Mouse (Mus musculus): ENCODE data around the gene Pced1b. TPM values are rescaled to one million over a fixed set of nuclear protein-coding genes. Genes with fewer than 3 reads are reported as not detected.

Pced1b gene
- polyA plus RNA-seq, 1 experiment, result 18.5 TPM

- no peak for DNase-seq (ENCODE audit: low spot score)
Measured at GRCm38 (mm10) chr15:97286731-97287130, 39.8 kb downstream of the Pced1b start.

- no peak for DNase-seq (ENCODE audit: low spot score)
Measured at GRCm38 (mm10) chr15:97287436-97288143, 40.7 kb downstream of the Pced1b start.

GRCm38 (mm10) chr15:97288690-97289089, 41.8 kb downstream of the Pced1b start:
- no peak for DNase-seq (ENCODE audit: low spot score)

- DNase-seq (ENCODE audit: low spot score), result no peak
Measured at GRCm38 (mm10) chr15:97289176-97289575, 42.3 kb downstream of the Pced1b start.

DNA sequence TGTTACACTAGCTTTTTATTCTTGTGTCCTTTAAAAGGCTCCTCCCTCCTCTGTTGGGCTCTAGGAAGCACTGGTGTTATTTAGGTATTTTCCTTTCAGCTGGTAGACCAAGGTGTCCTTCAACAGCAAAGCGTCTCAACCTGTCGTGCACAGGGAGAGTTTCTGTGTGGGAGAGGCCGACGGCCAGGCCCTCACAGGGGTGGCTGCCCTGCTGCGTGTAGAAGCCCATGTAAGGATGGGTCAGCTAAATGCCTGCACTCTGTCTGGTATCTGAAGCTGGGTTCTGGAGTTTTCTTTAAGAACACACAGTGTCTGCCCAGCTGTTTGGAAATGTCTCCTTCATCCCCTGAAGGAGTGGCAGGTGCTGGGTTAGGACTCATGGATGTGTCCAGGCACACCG, 43.4 kb downstream of the Pced1b start:
- no peak for DNase-seq (ENCODE audit: low spot score)

DNA sequence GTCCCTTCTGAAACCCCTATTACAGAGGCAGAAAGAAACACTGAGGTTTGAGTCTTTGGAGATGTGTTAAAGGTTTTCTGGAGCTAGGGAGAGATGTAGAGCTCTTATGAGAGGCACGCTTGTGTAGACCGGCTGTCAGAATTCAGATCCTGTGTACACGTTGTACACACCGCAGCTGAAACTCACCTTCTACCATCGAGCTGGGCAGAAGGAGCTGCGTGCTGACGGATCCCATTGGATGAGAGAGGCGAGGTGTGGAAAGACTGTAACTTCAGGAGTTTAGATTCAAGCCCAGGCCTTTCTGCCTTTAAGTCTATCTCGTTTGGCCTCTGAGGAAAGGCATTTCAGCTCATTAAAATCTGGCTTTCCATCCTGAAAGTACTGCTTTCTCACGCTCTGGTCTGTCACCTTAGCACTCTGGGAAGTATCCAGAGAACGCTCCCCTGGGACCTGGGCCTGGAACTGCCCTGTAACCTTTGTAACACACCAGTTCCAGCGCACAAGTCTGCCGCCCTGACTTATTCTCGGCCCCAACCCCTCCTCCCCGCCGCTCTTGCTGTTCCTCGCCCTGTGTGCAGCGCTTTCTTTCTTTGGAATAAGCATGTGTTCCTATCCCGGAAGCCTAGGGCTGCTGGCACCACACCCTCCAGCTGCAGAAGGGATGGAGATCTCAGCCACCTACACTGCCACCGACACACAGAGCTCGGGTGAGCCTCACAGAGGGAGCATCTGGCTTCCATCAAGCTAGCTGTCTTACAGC, 44.6 kb downstream of the Pced1b start:
- DNase-seq (ENCODE audit: low spot score), result no peak

- DNase-seq (ENCODE audit: low spot score), result no peak
Measured at GRCm38 (mm10) chr15:97307935-97308334, 61.0 kb downstream of the Pced1b start.

- DNase-seq (ENCODE audit: low spot score), result no peak
Measured at GRCm38 (mm10) chr15:97309533-97309932, 62.6 kb downstream of the Pced1b start.

- DNase-seq (ENCODE audit: low spot score), result no peak
Measured at GRCm38 (mm10) chr15:97310251-97310650, 63.3 kb downstream of the Pced1b start.

DNA sequence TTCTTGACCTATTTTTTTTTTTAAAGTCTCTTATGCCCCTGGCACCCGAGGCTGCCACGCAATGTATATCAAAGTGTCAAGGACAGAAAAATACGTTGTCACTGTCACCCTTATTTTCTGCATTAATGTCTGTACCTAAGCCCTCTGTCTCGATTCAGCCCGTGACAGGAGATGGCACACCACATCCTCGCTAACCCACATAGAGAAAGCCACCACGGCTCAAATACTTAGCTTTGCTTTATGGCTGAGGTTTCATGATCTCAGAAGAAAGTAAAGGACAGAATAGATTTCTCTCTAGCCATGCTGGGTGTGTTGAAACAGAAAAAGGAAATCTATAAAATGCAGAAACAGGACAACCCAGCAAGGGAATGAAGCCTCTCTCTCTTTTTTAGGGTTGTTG, 64.3 kb downstream of the Pced1b start:
- no peak for DNase-seq (ENCODE audit: low spot score)

DNA sequence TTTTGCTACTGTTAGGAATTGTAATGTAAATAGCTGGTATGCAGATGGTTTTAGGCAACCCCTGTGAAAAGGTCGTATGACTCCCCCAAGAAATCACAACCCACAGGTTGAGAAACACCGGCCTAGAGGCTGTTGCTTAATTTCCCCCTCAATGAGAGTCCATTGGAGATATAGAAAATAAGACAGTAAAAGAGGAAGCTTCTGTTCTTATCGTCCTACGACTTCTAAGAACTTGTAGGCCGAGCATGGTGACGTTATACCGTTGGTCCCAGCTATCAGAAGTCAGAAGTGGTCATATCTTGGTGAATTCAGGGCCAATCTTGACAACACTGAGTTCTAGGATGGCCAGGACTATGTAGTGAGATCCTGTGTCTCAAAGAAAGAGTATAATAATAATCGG, 65.0 kb downstream of the Pced1b start:
- no peak for DNase-seq (ENCODE audit: low spot score)

- no peak for DNase-seq (ENCODE audit: low spot score)
Measured at GRCm38 (mm10) chr15:97314720-97315421, 68.0 kb downstream of the Pced1b start.

DNA sequence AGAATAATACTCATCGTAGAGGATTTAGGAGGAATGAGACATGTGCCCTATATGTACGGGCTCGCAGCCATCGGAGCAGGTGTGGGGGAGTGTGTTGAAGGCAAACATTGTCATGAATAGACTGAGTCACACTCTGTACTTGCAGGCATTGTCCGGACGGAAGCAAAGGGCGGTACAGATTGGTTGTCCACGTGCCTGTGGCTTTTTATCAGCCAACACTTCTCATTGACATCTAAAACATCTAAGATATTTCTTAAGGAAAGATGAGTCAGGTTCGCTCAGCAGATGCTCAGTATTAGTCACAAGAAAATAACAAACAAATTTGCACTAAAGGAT, 68.5 kb downstream of the Pced1b start:
- DNase-seq (ENCODE audit: low spot score), result no peak

DNA sequence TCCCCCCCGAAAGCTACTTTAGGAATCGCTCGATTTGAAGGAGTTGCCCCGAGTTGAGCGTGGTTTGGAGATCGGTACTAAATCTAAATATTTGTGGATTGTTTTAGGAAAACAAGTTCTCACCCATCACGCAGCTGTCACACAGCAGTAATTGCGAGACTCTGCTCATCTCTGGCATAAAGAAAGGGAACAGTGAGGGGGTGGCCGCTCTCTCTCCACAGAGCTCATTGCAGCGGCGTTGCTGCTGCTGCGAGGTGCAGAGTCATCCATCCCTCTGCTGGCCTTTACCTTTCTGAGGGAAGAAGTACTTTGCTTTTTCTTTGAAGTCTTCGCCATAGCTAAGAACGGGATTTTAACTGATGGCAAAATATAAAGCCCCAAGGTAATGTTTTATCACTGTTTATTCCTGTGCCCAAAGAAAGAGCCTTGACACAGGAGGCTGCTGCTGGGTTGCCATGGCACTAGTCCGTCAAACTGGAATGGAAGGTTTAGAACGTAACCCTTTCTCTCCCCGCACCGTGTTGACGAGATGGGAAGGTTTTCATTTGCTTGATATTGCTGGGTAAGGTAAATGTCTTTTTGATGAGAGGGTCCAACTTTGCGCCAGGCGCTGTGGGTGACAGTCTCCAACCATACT, 71.6 kb downstream of the Pced1b start:
- DNase-seq (ENCODE audit: low spot score), result no peak

- DNase-seq (ENCODE audit: low spot score), result no peak
Measured at GRCm38 (mm10) chr15:97322821-97323220, 75.9 kb downstream of the Pced1b start.

GRCm38 (mm10) chr15:97323466-97323865, 76.6 kb downstream of the Pced1b start:
- DNase-seq (ENCODE audit: low spot score), result no peak

GRCm38 (mm10) chr15:97324311-97324710, 77.4 kb downstream of the Pced1b start:
- no peak for DNase-seq (ENCODE audit: low spot score)

DNA sequence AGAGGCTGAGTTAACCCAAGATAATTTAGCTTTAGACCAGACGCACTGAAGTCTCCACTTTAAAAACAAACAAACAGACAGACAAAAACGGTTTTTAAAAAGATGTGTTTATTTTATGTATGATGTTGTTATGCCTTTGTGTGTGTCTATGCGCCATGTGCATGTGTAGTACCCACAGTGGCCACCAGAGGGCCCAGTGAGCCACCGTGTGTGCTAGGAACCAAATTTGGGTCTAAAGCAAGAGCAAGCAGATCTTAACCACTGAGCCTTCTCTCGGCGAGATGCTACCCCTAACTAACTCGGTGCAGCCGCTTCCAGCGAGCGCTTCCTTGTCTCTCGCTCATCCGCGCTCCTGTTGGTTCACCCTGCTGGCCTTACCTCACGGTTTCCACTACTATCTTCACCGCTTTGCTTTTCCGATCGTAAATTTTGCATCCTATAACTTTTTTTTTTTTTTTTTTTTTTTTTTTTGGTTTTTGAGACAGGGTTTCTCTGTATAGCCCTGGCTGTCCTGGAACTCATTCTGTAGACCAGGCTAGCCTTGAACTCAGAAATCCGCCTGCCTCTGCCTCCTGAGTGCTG, 80.7 kb downstream of the Pced1b start:
- no peak for DNase-seq (ENCODE audit: low spot score)

DNA sequence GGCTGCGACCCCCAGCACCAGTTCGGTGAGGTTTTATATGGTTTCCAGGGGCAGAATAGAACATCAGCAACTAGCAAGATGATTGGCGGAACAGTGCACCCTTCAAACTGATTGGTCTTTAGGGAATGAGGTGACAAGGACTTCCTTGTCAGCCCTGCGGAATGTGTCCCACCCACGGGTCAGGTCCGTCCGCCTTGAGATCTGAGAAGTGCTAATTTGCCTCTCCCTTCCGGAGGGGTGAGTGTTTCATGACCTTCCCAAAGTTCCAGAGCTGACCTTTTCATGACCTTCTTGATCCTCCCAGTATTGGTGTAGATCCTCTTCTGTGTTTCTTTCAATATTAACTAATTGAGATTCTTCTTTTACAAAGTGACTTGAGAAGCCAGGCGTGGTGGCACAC, 85.7 kb downstream of the Pced1b start:
- DNase-seq (ENCODE audit: low spot score), result no peak

GRCm38 (mm10) chr15:97337636-97338352, 90.9 kb downstream of the Pced1b start:
- DNase-seq (ENCODE audit: low spot score), result no peak

DNA sequence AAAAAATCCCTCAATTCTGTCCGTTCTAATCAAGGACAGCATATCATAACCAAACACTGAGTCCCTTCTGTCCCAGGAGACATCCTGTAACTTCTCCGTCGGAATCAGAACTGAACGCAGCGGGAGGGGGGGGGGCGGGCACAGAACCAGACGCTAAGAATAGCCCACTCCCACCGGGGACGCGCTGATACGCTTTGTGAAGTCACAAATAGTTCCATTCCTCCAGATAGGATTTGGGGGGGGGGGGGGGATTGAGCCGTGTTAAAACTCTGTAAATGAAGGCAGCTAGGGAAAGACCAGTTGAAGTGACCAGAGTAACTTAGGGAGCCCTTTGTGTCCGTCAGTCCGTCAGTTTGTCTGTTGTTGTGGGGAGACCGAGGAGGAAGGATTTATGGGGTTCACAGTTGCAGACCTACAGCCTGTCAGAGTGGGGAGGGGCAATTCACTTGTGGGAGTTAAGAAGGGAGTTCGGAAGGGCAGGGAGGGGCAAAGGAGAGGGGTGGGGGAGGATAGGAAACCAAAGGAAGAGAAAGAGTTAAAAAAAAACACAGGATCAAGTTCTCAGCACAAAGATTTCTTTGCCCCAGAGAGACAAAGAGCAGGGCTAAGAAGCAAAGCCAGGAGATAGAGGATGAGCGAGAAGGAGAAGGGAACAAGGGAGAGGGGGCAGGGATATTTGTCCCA, 91.6 kb downstream of the Pced1b start:
- no peak for DNase-seq (ENCODE audit: low spot score)

Measured in urinary bladder, adult 2 months (tissue).